Mouse (Mus musculus) lung, embryonic 16.5 days (tissue): ENCODE measurements around the gene Clec16a. TPM values are rescaled to one million over a fixed set of nuclear protein-coding genes. Genes with fewer than 3 reads are reported as not detected.

ENCODE experiments used
- ATAC-seq: fragments of 200-750 bp; cut with Nextera tagmentation; 2 replicates; pipeline ENCODE4 v1.8.0; 2017; ENCODE audit warnings: low read depth, mild to moderate bottlenecking, moderate library complexity
- H3K27ac ChIP-seq: fragments of 300-500 bp; sonication (generic); 2 replicates; pipeline ENCODE4 v1.5.1; 2014; ENCODE audit warnings: mild to moderate bottlenecking, control low read depth, low read length
- H3K27me3 ChIP-seq: fragments of 300-500 bp; sonication (generic); 2 replicates; pipeline ENCODE4 v1.6.1; 2014; ENCODE audit warnings: low read depth, low read length, mixed read lengths; ENCODE audit not compliant: control insufficient read depth, insufficient read depth
- H3K36me3 ChIP-seq: fragments of 300-500 bp; sonication (generic); 2 replicates; pipeline ENCODE4 v1.6.1; 2014; ENCODE audit warnings: low read length; ENCODE audit not compliant: control insufficient read depth, insufficient read depth
- H3K4me1 ChIP-seq: fragments of 300-500 bp; sonication (generic); replicated peaks from 2 replicates; pipeline ENCODE4 v1.6.1; 2014; ENCODE audit warnings: low read length, mixed read lengths; ENCODE audit not compliant: control insufficient read depth, insufficient read depth
- H3K4me2 ChIP-seq: fragments of 300-500 bp; sonication (generic); 2 replicates; pipeline ENCODE4 v1.6.1; 2014; ENCODE audit warnings: low read depth, low read length, control low read depth
- H3K4me3 ChIP-seq: fragments of 300-500 bp; sonication (generic); 2 replicates; pipeline ENCODE4 v1.5.1; 2014; ENCODE audit warnings: mild to moderate bottlenecking, low read length, control low read depth
- H3K9ac ChIP-seq: fragments of 300-500 bp; sonication (generic); 2 replicates; pipeline ENCODE4 v1.6.1; 2014; ENCODE audit warnings: low read length, control low read depth
- H3K9me3 ChIP-seq: fragments of 300-500 bp; sonication (generic); 2 replicates; pipeline ENCODE4 v1.6.1; 2016; ENCODE audit warnings: low read length; ENCODE audit not compliant: control insufficient read depth
- WGBS: fragments of 180-500 bp; shearing (Covaris S2); extraction: QIAGEN DNeasy Blood & Tissue Kit; methylation state at CpG from one replicate; pipeline ENCODE4 v1.1.7; 2014; 5-methylcytosine and 5-hydroxymethylcytosine counted together
- polyA plus RNA-seq: library from polyadenylated mRNA; unstranded; fragments of >200 nt; fragmentation: Nextera tagmentation; extraction: Ambion mirVana; gene quantifications from 2 replicates; pipeline ENCODE4 v1.2.1, GENCODE M21; 2015

The Clec16a gene
- polyA plus RNA-seq, 1 experiment from 2014 or later = 27.3 TPM

- Histone ChIP-seq H3K36me3 (no peaks in the 10 kb centered on the region), H3K4me3 (no peak overlapping the region), H3K27ac (no peak overlapping the region), H3K4me1 (peaks cover 12% of the 10 kb centered on the region), H3K4me2 (no peak overlapping the region), H3K27me3 (no peaks in the 10 kb centered on the region), H3K9me3 (no peaks in the 10 kb centered on the region), H3K9ac (no peak overlapping the region)
- no peak for ATAC-seq
- 67% methylated on average over 1 of the region's 1 CpGs for WGBS
Measured at GRCm38 (mm10) chr16:10641146-10641545, 96.0 kb downstream of the Clec16a start.

- WGBS = 23% methylated on average over 4 of the region's 4 CpGs
- ATAC-seq = no peak
- Histone ChIP-seq H3K4me1 (peaks cover 6% of the 10 kb centered on the region), H3K9me3 (no peaks in the 10 kb centered on the region), H3K4me2 (no peak overlapping the region), H3K4me3 (no peak overlapping the region), H3K27me3 (no peaks in the 10 kb centered on the region), H3K27ac (no peak overlapping the region), H3K36me3 (no peaks in the 10 kb centered on the region), H3K9ac (no peak overlapping the region)
Measured at GRCm38 (mm10) chr16:10642857-10643633, 97.9 kb downstream of the Clec16a start.

GRCm38 (mm10) chr16:10644238-10644637 is 99.1 kb downstream of the Clec16a start:
- Histone ChIP-seq H3K36me3 (no peaks in the 10 kb centered on the region), H3K27ac (no peak overlapping the region), H3K4me3 (no peak overlapping the region), H3K27me3 (no peaks in the 10 kb centered on the region), H3K4me1 (no peaks in the 10 kb centered on the region; the same call in 1 of the 2 replicates), H3K9ac (no peak overlapping the region), H3K9me3 (no peaks in the 10 kb centered on the region), H3K4me2 (no peak overlapping the region)
- ATAC-seq = no peak

- WGBS = 85% methylated on average over 8 of the region's 8 CpGs
Measured at GRCm38 (mm10) chr16:10644731-10645130, 99.6 kb downstream of the Clec16a start.

GRCm38 (mm10) chr16:10651804-10652203 is 106.7 kb downstream of the Clec16a start:
- no peak for ATAC-seq
- H3K4me1 ChIP-seq = peaks cover 11% of the 10 kb centered on the region
- H3K9me3 ChIP-seq = no peaks in the 10 kb centered on the region

More at GRCm38 (mm10) chr16:10644731-10645130, 99.6 kb downstream of the Clec16a start:
- no peaks in the 10 kb centered on the region; the same call in 1 of the 2 replicates for H3K4me1 ChIP-seq
- no peak overlapping the region for H3K9ac ChIP-seq
- H3K9me3 ChIP-seq = no peaks in the 10 kb centered on the region
- no peak for ATAC-seq
- no peaks in the 10 kb centered on the region for H3K27me3 ChIP-seq
- H3K4me2 ChIP-seq = no peak overlapping the region
- no peak overlapping the region for H3K27ac ChIP-seq
- no peaks in the 10 kb centered on the region for H3K36me3 ChIP-seq
- no peak overlapping the region for H3K4me3 ChIP-seq

GRCm38 (mm10) chr16:10652935-10653334 is 107.8 kb downstream of the Clec16a start:
- Histone ChIP-seq H3K4me2 (no peak overlapping the region), H3K4me1 (peaks cover 11% of the 10 kb centered on the region), H3K4me3 (no peak overlapping the region), H3K36me3 (no peaks in the 10 kb centered on the region), H3K9me3 (no peaks in the 10 kb centered on the region), H3K27ac (no peak overlapping the region), H3K27me3 (no peaks in the 10 kb centered on the region), H3K9ac (no peak overlapping the region)
- ATAC-seq = no peak
- WGBS = 70% methylated on average over 3 of the region's 3 CpGs

More at GRCm38 (mm10) chr16:10651804-10652203, 106.7 kb downstream of the Clec16a start:
- H3K9ac ChIP-seq = no peak overlapping the region
- no peak overlapping the region for H3K4me2 ChIP-seq
- no peak overlapping the region for H3K27ac ChIP-seq
- no peaks in the 10 kb centered on the region for H3K27me3 ChIP-seq
- no peaks in the 10 kb centered on the region for H3K36me3 ChIP-seq
- H3K4me3 ChIP-seq = no peak overlapping the region

GRCm38 (mm10) chr16:10655236-10655635 is 110.1 kb downstream of the Clec16a start:
- no peak overlapping the region for H3K4me3 ChIP-seq
- no peak overlapping the region for H3K27ac ChIP-seq
- 63% methylated on average over 3 of the region's 3 CpGs for WGBS
- H3K36me3 ChIP-seq = no peaks in the 10 kb centered on the region
- ATAC-seq = 0 out of 2 replicates have a peak, but pooled peaks have one; percentile 18
- H3K4me2 ChIP-seq = no peak overlapping the region
- H3K9ac ChIP-seq = no peak overlapping the region
- no peaks in the 10 kb centered on the region for H3K27me3 ChIP-seq
- H3K4me1 ChIP-seq = peaks cover 14% of the 10 kb centered on the region
- H3K9me3 ChIP-seq = no peaks in the 10 kb centered on the region

- Histone ChIP-seq H3K9ac (no peak overlapping the region), H3K9me3 (no peaks in the 10 kb centered on the region), H3K36me3 (no peaks in the 10 kb centered on the region), H3K4me2 (no peak overlapping the region), H3K4me1 (peaks cover 20% of the 10 kb centered on the region), H3K27ac (no peak overlapping the region), H3K27me3 (no peaks in the 10 kb centered on the region), H3K4me3 (no peak overlapping the region)
- WGBS = 51% methylated on average over 3 of the region's 3 CpGs
- ATAC-seq = no peak
Measured at GRCm38 (mm10) chr16:10655926-10656325, 110.8 kb downstream of the Clec16a start.

- H3K4me1 ChIP-seq = peaks cover 20% of the 10 kb centered on the region
- no peaks in the 10 kb centered on the region for H3K9me3 ChIP-seq
- no peak overlapping the region for H3K27ac ChIP-seq
- no peaks in the 10 kb centered on the region for H3K36me3 ChIP-seq
- ATAC-seq = no peak
- no peak overlapping the region for H3K4me3 ChIP-seq
- WGBS = 49% methylated on average over 2 of the region's 2 CpGs
- H3K9ac ChIP-seq = no peak overlapping the region
- no peak overlapping the region for H3K4me2 ChIP-seq
- no peaks in the 10 kb centered on the region for H3K27me3 ChIP-seq
Measured at GRCm38 (mm10) chr16:10656461-10656860, 111.3 kb downstream of the Clec16a start.
